Mouse (Mus musculus) ES-E14 (cell line): ENCODE data around the gene C1qtnf5.

Experiments
- HCFC1 ChIP-seq: IDR thresholded peaks from 2 replicates; pipeline ENCODE4 v1.6.1; 2012; ENCODE audit warnings: low read length, inconsistent platforms, borderline replicate concordance; ENCODE audit not compliant: insufficient read depth
- MAFK ChIP-seq: IDR thresholded peaks from 2 replicates; pipeline ENCODE4 v1.6.1; 2014; ENCODE audit warnings: mild to moderate bottlenecking, low read depth, low read length, inconsistent platforms; ENCODE audit not compliant: insufficient read depth
- ZC3H11A ChIP-seq: IDR thresholded peaks from 2 replicates; pipeline ENCODE4 v1.6.1; 2012; ENCODE audit warnings: low read depth, mild to moderate bottlenecking, inconsistent platforms, low read length, borderline replicate concordance
- ZNF384 ChIP-seq: IDR thresholded peaks from 2 replicates; pipeline ENCODE4 v1.6.1; 2012; ENCODE audit warnings: low read depth, low read length, inconsistent platforms

DNA sequence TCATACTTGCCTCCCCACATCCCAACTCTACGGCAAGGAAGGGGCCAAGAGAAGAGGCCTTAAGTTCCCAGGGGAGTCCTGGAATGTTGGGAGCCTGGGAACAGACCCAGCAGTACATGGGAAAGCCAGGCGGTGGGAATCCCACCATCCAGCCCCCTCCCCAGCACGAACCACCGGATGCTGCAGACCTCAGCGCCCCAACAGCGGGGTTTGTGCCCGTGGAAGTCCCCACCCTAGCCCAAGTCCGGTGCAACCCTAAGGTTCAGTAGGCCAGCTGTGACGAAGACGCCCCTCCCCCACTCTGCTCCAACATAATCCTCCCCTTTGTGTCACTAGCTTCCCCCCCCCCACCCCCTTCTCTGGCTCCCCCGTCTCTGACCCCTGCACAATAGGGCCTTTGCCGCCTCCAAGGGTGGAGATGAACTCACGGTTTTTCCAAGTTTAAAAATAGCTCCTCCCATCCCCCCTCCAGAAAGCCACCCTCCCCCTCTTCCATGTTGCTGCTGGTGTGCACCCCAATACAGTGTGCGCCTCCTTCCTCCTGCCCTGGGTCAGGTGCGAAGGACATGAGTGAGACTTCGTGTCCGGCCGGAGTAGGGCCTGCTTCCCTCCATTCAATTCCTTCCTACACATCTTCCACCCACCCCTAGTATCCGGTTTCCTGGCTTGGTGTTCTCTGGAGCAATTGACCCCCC is 23.7 kb downstream of the C1qtnf5 start:
- TF ChIP-seq ZNF384, result no peak
- TF ChIP-seq MAFK, result no peak
- TF ChIP-seq HCFC1, result no peak
- TF ChIP-seq ZC3H11A, result no peak
